Mouse (Mus musculus): ENCODE results near the gene Ramac. TPM values are rescaled to one million over a fixed set of nuclear protein-coding genes. Genes with fewer than 3 reads are reported as not detected.
A peak's percentile ranks its signal among the peaks of the same experiment; 100 is the strongest.

The Ramac gene
- polyA plus RNA-seq, 1 experiment from 2014 or later, result 125 TPM

DNA sequence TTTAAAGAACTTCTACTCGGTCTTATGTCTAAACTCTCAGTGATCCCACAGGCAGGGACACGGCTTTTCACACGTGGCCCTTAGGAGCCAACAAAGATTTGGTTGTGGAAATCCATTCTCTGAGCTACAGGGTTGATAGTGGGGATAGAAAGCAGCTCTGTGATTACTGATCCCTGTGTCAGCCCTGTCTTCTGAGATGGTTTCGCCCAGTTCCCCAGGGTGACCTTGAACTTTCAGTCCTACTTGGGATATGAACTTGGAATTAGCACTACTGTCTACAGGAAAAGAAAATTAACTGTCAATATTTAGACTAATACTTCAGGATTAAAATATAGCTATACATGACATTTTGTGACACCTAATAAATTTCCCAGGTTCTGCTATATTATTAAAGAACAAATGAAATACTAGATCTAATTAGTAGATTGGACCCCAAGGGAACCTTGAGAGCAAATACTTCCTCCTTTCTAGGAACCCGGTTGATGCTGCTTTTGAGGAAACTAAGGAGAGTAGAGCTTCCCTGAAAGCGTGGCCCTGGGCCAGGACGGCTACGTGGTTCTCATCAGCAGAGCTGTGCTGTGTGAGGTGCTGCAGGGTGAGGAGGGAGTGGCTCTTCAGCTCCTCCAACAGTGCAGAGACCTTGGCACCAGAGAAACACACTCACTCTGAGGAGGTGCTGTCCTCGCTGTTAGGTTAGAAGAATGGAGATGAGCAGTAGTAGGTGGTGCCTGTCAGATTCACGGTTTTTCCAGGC is 10.2 kb downstream of the Ramac start:
- WGBS, result 79% methylated on average over 10 of the region's 10 CpGs
- Histone ChIP-seq H3K27ac (ENCODE audit: low read depth, low read length) (no peak overlapping the region), H3K4me1 (ENCODE audit: control insufficient read depth, insufficient read depth, low read length) (no peaks in the 10 kb centered on the region), H3K36me3 (ENCODE audit: control insufficient read depth, insufficient read depth, low read length) (peaks cover 3% of the 10 kb centered on the region; the same call in 1 of the 2 replicates), H3K4me3 (ENCODE audit: low read length) (no peak overlapping the region), H3K9ac (ENCODE audit: low read depth, low read length) (no peak overlapping the region), H3K4me2 (replicated peaks; ENCODE audit: low read depth, low read length) (no peak overlapping the region), H3K27me3 (ENCODE audit: control insufficient read depth, insufficient read depth, low read length) (no peaks in the 10 kb centered on the region), H3K9me3 (ENCODE audit: control insufficient read depth, low read length) (no peaks in the 10 kb centered on the region)
- ATAC-seq (ENCODE audit: low FRiP score, low TSS enrichment), result no peak

DNA sequence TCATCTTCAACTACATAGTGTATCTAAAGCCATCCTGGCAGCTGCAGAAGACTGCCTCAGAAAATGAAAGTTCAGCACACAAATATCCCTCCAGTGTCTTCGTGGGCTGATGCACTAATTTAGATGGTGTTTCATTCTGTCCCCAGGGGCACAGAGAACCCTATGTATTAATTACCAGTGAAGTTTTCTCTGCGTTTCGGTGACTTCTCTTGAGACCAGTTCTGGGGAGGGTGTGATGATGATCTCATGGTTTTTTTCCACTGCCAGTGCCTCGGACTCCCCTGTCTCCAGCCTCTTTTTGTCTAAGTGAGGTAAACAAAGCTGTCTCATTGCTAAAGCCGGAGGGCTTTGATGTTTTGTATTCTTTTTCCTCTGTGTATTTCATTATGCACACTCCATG is 12.6 kb downstream of the Ramac start:
- no peaks in the 10 kb centered on the region for H3K27me3 ChIP-seq (ENCODE audit: control insufficient read depth, insufficient read depth, low read length)
- 0 out of 2 replicates have a peak, but pooled peaks cover under 1% of the 10 kb centered on the region for H3K9me3 ChIP-seq (ENCODE audit: control insufficient read depth, low read length)
- H3K4me2 ChIP-seq (replicated peaks; ENCODE audit: low read depth, low read length), result no peak overlapping the region
- no peaks in the 10 kb centered on the region for H3K4me1 ChIP-seq (ENCODE audit: control insufficient read depth, insufficient read depth, low read length)
- ATAC-seq (ENCODE audit: low FRiP score, low TSS enrichment), result no peak
- no peak overlapping the region for H3K4me3 ChIP-seq (ENCODE audit: low read length)
- no peak overlapping the region for H3K27ac ChIP-seq (ENCODE audit: low read depth, low read length)
- WGBS, result 87% methylated on average over 5 of the region's 5 CpGs
- peaks cover 10% of the 10 kb centered on the region for H3K36me3 ChIP-seq (ENCODE audit: control insufficient read depth, insufficient read depth, low read length)
- H3K9ac ChIP-seq (ENCODE audit: low read depth, low read length), result no peak overlapping the region

DNA sequence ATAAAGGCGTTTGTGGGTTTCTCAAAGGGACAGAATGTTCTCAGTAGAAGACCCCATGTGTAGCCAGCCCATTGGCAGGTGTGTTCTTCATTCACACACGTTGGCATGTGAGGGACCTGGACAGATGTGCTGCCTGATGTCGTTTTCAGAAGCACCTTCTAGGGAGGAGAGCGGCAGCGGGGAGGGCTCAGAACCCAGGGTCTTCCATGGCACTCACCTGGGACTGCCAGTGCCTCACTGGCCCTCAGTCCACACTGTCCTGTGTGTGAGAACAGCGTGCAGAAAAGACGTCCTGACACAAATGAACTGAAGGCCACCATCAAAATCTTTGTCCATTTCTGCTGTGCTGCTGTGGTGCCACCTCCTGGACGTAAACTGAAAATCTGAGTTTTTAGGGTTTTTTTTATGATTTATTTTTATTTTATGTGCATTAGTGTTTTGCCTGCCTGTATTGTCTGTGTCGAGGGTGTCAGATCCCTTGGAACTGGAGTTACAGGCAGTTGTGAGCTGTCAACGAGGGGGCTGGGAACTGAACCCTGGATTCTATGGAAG is 15.0 kb downstream of the Ramac start:
- 78% methylated on average over 10 of the region's 10 CpGs for WGBS
- Histone ChIP-seq H3K9ac (ENCODE audit: low read depth, low read length) (no peak overlapping the region), H3K27me3 (ENCODE audit: control insufficient read depth, insufficient read depth, low read length) (no peaks in the 10 kb centered on the region), H3K4me2 (replicated peaks; ENCODE audit: low read depth, low read length) (no peak overlapping the region), H3K4me1 (ENCODE audit: control insufficient read depth, insufficient read depth, low read length) (no peaks in the 10 kb centered on the region), H3K4me3 (ENCODE audit: low read length) (no peak overlapping the region), H3K27ac (ENCODE audit: low read depth, low read length) (no peak overlapping the region), H3K36me3 (ENCODE audit: control insufficient read depth, insufficient read depth, low read length) (peaks cover 20% of the 10 kb centered on the region), H3K9me3 (ENCODE audit: control insufficient read depth, low read length) (peaks cover 8% of the 10 kb centered on the region; the same call in 1 of the 2 replicates)
- ATAC-seq (ENCODE audit: low FRiP score, low TSS enrichment), result no peak

DNA sequence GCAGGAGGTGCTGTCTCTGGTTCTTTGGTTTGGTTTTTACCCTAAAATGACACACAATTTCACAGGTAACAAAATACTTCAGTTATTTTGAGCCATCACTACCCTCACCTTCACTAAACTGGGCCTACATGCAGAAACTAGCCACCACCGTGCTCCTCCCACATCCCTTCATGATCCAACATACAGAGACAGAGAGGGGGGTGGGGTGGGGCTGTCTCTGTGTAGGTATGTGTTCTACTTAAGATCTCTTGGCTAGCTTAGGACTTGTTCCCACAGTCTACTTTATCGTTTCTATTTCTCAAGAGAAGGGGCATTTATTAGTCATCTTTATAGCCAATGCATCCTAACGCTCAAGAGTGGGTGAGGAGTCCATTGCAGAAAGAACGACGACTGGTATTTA is 25.8 kb downstream of the Ramac start:
- peaks cover 9% of the 10 kb centered on the region; the same call in 1 of the 2 replicates for H3K4me1 ChIP-seq (ENCODE audit: control insufficient read depth, insufficient read depth, low read length)
- peaks cover 15% of the 10 kb centered on the region; the same call in 1 of the 2 replicates for H3K36me3 ChIP-seq (ENCODE audit: control insufficient read depth, insufficient read depth, low read length)
- no peak for ATAC-seq (ENCODE audit: low FRiP score, low TSS enrichment)
- peak overlapping the region; percentile 80 for H3K9ac ChIP-seq (ENCODE audit: low read depth, low read length)
- H3K27me3 ChIP-seq (ENCODE audit: control insufficient read depth, insufficient read depth, low read length), result no peaks in the 10 kb centered on the region
- H3K4me3 ChIP-seq (ENCODE audit: low read length), result peak overlapping the region; percentile 67
- peak overlapping the region; percentile 83 for H3K4me2 ChIP-seq (replicated peaks; ENCODE audit: low read depth, low read length)
- no peaks in the 10 kb centered on the region for H3K9me3 ChIP-seq (ENCODE audit: control insufficient read depth, low read length)
- peak overlapping the region; percentile 99 for H3K27ac ChIP-seq (ENCODE audit: low read depth, low read length)
- 0% methylated on average over 5 of the region's 5 CpGs for WGBS

DNA sequence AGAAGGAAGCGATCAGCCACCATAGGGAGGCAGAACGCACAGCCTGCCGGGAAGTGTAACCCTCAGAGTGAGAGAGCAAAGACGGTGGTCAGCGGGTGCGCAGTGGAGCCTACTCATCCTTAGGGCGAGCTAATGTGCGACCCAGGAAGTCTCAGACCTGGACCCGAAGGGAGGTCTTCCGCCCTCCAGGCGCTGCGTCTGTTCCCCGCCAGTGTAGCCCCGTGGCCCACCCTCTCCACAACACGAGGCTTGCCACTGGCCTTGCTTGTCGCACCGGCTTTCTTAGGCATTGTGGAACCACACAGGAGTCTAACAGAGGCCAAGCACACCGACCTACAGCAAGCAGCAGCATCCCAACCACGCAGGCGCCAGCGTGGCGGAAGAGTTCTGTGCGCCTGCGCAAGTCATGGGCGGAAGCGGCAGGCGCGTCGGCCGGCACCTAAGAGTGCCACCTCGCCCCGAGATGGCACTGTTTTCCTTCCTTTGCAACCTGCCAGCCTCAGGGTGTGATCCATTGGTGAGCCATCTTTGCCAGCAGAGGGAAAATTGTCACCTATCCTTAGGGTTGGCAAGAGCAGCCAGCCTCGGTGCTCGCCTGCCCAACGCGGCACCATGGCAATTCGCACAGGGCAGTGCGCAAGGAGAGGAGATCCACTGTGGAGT is 26.5 kb downstream of the Ramac start, which contains the start of gene 3110040N11Rik:
Gene 3110040N11Rik (minus strand): TSS at position 384 of the 663 bp plus-strand sequence.
- Histone ChIP-seq H3K9me3 (ENCODE audit: control insufficient read depth, low read length) (no peaks in the 10 kb centered on the region), H3K27me3 (ENCODE audit: control insufficient read depth, insufficient read depth, low read length) (no peaks in the 10 kb centered on the region), H3K27ac (ENCODE audit: low read depth, low read length) (peak within 1 kb of the TSS; percentile 99), H3K4me1 (ENCODE audit: control insufficient read depth, insufficient read depth, low read length) (peaks cover 9% of the 10 kb centered on the region; the same call in 1 of the 2 replicates), H3K4me2 (replicated peaks; ENCODE audit: low read depth, low read length) (peak within 1 kb of the TSS; percentile 83), H3K36me3 (ENCODE audit: control insufficient read depth, insufficient read depth, low read length) (peaks cover 22% of the 10 kb centered on the region), H3K4me3 (ENCODE audit: low read length) (peak within 1 kb of the TSS; percentile 67), H3K9ac (ENCODE audit: low read depth, low read length) (peak within 1 kb of the TSS; percentile 80)
- under 1% methylated on average over 38 of the region's 38 CpGs for WGBS
- peak; percentile 97 for ATAC-seq (ENCODE audit: low FRiP score, low TSS enrichment)

DNA sequence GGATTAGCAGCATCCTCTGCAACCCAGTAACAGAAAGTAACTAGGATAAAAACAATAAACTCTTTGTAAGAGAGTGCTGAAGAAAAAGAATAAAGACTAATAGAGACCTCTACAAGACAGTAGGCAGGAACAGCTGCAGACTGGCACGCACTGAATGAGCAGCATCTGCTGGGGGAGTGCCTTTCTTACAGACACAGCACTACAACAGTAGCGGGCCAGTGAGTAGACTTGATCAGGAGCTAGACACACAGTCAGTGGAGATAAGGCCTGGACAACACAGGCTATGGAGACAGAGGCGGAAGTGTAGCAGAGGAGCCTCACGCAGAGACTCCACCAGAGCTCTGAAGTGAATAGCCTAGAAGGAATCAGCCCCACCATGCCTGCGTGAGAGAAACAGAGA is 43.3 kb downstream of the Ramac start:
- H3K27me3 ChIP-seq (ENCODE audit: control insufficient read depth, insufficient read depth, low read length), result no peaks in the 10 kb centered on the region
- no peaks in the 10 kb centered on the region for H3K4me1 ChIP-seq (ENCODE audit: control insufficient read depth, insufficient read depth, low read length)
- 91% methylated on average over 5 of the region's 5 CpGs for WGBS
- H3K27ac ChIP-seq (ENCODE audit: low read depth, low read length), result no peak overlapping the region
- H3K36me3 ChIP-seq (ENCODE audit: control insufficient read depth, insufficient read depth, low read length), result peaks cover 8% of the 10 kb centered on the region; the same call in 1 of the 2 replicates
- no peak overlapping the region for H3K9ac ChIP-seq (ENCODE audit: low read depth, low read length)
- H3K4me3 ChIP-seq (ENCODE audit: low read length), result no peak overlapping the region
- no peak overlapping the region for H3K4me2 ChIP-seq (replicated peaks; ENCODE audit: low read depth, low read length)
- H3K9me3 ChIP-seq (ENCODE audit: control insufficient read depth, low read length), result no peaks in the 10 kb centered on the region
- no peak for ATAC-seq (ENCODE audit: low FRiP score, low TSS enrichment)

Other genes starting within 250 kb of the Ramac start
- 0.10 TPM in 1 of 2 replicates, not detected in the other for gene Fsd2, start 196.0 kb upstream of the Ramac start, polyA plus RNA-seq (2014; fragmentation: Nextera tagmentation; extraction: Ambion mirVana)
- 7.0 and 8.2 TPM in 2 replicates for gene Whamm, start 191.7 kb upstream of the Ramac start, polyA plus RNA-seq (2014; fragmentation: Nextera tagmentation; extraction: Ambion mirVana)
- gene Homer2, start 55.4 kb upstream of the Ramac start, polyA plus RNA-seq (2014; fragmentation: Nextera tagmentation; extraction: Ambion mirVana), result 13.8 and 14.5 TPM in 2 replicates
- gene 3110040N11Rik, start 26.6 kb downstream of the Ramac start, polyA plus RNA-seq (2014; fragmentation: Nextera tagmentation; extraction: Ambion mirVana), result 51.1 and 61.1 TPM in 2 replicates
- gene Btbd1, start 66.5 kb downstream of the Ramac start, polyA plus RNA-seq (2014; fragmentation: Nextera tagmentation; extraction: Ambion mirVana), result 54.7 and 88.8 TPM in 2 replicates
- not detected in 2 replicates for gene Gm10160, start 92.9 kb downstream of the Ramac start, polyA plus RNA-seq (2014; fragmentation: Nextera tagmentation; extraction: Ambion mirVana)
- 12.0 and 16.0 TPM in 2 replicates for gene Tm6sf1, start 96.1 kb downstream of the Ramac start, polyA plus RNA-seq (2014; fragmentation: Nextera tagmentation; extraction: Ambion mirVana)
- gene Hdgfl3, start 171.5 kb downstream of the Ramac start, polyA plus RNA-seq (2014; fragmentation: Nextera tagmentation; extraction: Ambion mirVana), result 21.5 and 21.6 TPM in 2 replicates
- gene Bnc1, start 229.4 kb downstream of the Ramac start, polyA plus RNA-seq (2014; fragmentation: Nextera tagmentation; extraction: Ambion mirVana), result 0.08 and 0.13 TPM in 2 replicates

Data from kidney, embryonic 14.5 days (tissue).